Mouse (Mus musculus): ENCODE measurements around the gene Gm572.

GRCm38 (mm10) chr4:148676188-148676960, 33.3 kb downstream of the Gm572 start:
- TF ChIP-seq GATA1 (IDR thresholded peaks at IDR 0.05; ENCODE audit: low read length) (no peak), TAL1 (IDR thresholded peaks at IDR 0.05; ENCODE audit: low read length) (no peak)

Data from erythroblast, embryonic 14.5 days (primary cell).